Mouse (Mus musculus) kidney, embryonic 15.5 days (tissue): ENCODE results near the gene Sfi1. TPM values are rescaled to one million over a fixed set of nuclear protein-coding genes. Genes with fewer than 3 reads are reported as not detected.
"Not testable (repeated sequence)": the region's sequence is repeated elsewhere in the genome, so short reads cannot be mapped to it uniquely, and the experiment has no call there.

ENCODE experiments used
- ATAC-seq: fragments of 200-750 bp; cut with Nextera tagmentation; replicated peaks from 2 replicates; pipeline ENCODE4 v1.8.0; 2017; ENCODE audit warnings: moderate TSS enrichment; ENCODE audit not compliant: low FRiP score
- H3K27ac ChIP-seq: fragments of 300-500 bp; sonication (generic); 2 replicates; pipeline ENCODE4 v1.5.1; 2015; ENCODE audit warnings: mild to moderate bottlenecking, inconsistent platforms
- H3K27me3 ChIP-seq: fragments of 300-500 bp; sonication (generic); 2 replicates; pipeline ENCODE4 v1.6.1; 2015; ENCODE audit warnings: inconsistent platforms
- H3K36me3 ChIP-seq: fragments of 300-500 bp; sonication (generic); 2 replicates; pipeline ENCODE4 v1.6.1; 2015; ENCODE audit warnings: inconsistent platforms
- H3K4me1 ChIP-seq: fragments of 300-500 bp; sonication (generic); 2 replicates; pipeline ENCODE4 v1.6.1; 2015; ENCODE audit warnings: inconsistent platforms
- H3K4me2 ChIP-seq: fragments of 300-500 bp; sonication (generic); 2 replicates; pipeline ENCODE4 v1.6.1; 2015; ENCODE audit warnings: moderate library complexity, mild to moderate bottlenecking, inconsistent platforms
- H3K4me3 ChIP-seq: fragments of 300-500 bp; sonication (generic); replicated peaks from 2 replicates; pipeline ENCODE4 v1.5.1; 2015; ENCODE audit warnings: mild to moderate bottlenecking, inconsistent platforms
- H3K9ac ChIP-seq: fragments of 300-500 bp; sonication (generic); 2 replicates; pipeline ENCODE4 v1.6.1; 2015; ENCODE audit warnings: mild to moderate bottlenecking, inconsistent platforms
- H3K9me3 ChIP-seq: fragments of 300-500 bp; sonication (generic); replicated peaks from 2 replicates; pipeline ENCODE4 v1.6.1; 2016; ENCODE audit warnings: inconsistent platforms
- WGBS: fragments of 180-500 bp; shearing (Covaris S2); methylation state at CpG from one replicate; pipeline ENCODE4 v1.1.7; 2015; ENCODE audit warnings: mixed read lengths; 5-methylcytosine and 5-hydroxymethylcytosine counted together
- polyA plus RNA-seq: library from polyadenylated mRNA; unstranded; fragments of >200 nt; fragmentation: Nextera tagmentation; extraction: Ambion mirVana; gene quantifications from 2 replicates; pipeline ENCODE4 v1.2.1, GENCODE M21; 2015

Sfi1 gene
- polyA plus RNA-seq, 1 experiment from 2014 or later = 12.9 TPM

DNA sequence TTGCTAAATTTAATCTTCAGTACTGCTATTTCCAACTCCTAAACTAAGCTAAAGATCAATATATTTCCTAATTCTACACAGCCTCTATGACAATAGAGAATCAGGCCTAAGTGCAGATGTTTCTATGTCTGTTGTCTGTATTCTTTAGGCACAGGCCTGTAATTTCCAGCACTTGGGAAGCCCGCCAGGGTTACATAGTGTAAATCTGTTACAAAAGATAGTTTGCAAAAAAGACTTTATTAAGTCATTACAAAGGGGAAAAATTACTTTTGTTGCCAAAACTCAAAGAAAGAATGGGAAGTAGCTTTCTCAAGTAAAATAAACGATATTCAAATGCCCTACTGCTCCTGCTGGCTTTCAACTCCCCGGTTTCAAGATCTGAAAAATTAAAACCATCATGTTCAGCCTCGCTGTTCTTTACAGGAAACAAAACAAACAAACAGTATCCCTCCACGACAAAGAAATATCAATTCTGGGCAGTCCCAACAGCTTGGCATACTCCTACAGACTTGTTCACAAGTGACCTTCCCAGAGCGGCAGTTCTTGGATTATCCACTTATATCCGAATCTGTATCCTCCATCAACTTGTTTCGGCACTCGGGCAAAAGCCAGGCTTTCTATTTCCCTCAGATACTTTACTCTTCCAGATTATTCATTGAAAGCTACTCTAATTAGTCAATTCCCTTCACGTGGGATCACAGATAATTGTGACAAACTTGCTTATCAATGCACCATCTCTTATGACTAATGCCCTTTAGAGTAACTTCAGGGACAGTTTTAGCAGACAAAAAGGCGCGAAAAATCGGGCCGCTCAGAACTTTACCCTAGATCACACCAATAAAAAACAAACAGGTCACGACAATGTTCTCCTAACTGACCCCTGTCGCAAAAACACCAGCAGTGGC, 8.3 kb upstream of the Sfi1 start:
- Histone ChIP-seq H3K9ac (peak overlapping the region; percentile 0; the same call in 1 of the 2 replicates), H3K4me1 (peaks cover 7% of the 10 kb centered on the region), H3K27ac (0 out of 2 replicates have a peak overlapping the region, but pooled peaks have one; percentile 25), H3K4me3 (peak overlapping the region; percentile 44), H3K9me3 (no peaks in the 10 kb centered on the region), H3K36me3 (peaks cover 20% of the 10 kb centered on the region), H3K4me2 (peak overlapping the region; percentile 24), H3K27me3 (no peaks in the 10 kb centered on the region)
- no peak for ATAC-seq
- 7% methylated on average over 16 of the region's 16 CpGs for WGBS

- H3K9ac ChIP-seq, H3K4me1 ChIP-seq, H3K27ac ChIP-seq, ATAC-seq, H3K4me2 ChIP-seq, H3K9me3 ChIP-seq, H3K4me3 ChIP-seq, H3K27me3 ChIP-seq: not testable (repeated sequence)
- H3K36me3 ChIP-seq = peaks cover 10% of the 10 kb centered on the region
- 93% methylated on average over 7 of the region's 7 CpGs for WGBS
Measured at GRCm38 (mm10) chr11:3200636-3201035, 7.4 kb upstream of the Sfi1 start.

DNA sequence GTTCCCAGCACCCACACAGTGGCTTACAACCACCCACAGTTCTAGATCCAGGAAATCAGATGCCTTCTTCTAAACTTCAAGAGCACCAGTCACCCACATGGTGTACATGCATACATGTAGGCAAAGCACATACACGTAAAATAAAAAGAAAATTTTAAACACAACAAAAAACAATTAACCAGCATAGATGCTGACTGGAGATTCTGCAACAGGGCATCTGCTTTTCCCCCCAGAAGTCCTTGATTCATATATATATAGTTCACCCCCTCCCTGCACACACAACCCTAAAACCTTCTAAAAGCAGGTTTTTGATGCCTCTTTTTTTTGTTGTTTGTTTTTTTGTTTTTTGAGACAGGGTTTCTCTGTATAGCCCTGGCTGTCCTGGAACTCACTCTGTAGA, 10.6 kb downstream of the Sfi1 start:
- not testable (repeated sequence) for H3K4me3 ChIP-seq, H3K36me3 ChIP-seq, H3K27ac ChIP-seq, H3K4me1 ChIP-seq, H3K27me3 ChIP-seq, ATAC-seq, H3K9ac ChIP-seq, H3K4me2 ChIP-seq
- H3K9me3 ChIP-seq = peaks cover 11% of the 10 kb centered on the region
- 83% methylated on average over 1 of the region's 1 CpGs for WGBS

DNA sequence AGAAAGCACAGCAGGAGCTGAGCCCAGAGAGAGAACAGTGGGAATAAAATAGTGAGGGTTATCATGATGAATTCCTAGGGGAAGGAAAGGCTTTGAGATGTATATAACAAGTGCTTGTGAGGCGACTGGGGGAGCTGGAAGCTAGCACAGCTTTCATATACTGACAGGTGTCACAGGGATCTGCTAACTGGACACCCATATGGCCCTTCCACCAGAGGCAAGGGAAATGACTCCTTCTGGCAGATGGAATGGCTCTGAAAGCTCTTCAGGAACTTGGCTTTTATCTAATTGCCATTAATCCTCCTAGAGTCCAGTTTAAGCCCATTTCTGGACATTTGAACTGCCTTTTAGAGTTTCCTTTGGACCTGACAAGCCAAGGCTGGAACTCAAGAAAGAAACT, 11.3 kb downstream of the Sfi1 start:
- not testable (repeated sequence) for H3K27me3 ChIP-seq, H3K36me3 ChIP-seq, H3K27ac ChIP-seq, H3K4me3 ChIP-seq, ATAC-seq, H3K4me2 ChIP-seq, H3K9ac ChIP-seq, H3K4me1 ChIP-seq
- H3K9me3 ChIP-seq = peaks cover 11% of the 10 kb centered on the region
- WGBS = 61% methylated on average over 1 of the region's 1 CpGs

DNA sequence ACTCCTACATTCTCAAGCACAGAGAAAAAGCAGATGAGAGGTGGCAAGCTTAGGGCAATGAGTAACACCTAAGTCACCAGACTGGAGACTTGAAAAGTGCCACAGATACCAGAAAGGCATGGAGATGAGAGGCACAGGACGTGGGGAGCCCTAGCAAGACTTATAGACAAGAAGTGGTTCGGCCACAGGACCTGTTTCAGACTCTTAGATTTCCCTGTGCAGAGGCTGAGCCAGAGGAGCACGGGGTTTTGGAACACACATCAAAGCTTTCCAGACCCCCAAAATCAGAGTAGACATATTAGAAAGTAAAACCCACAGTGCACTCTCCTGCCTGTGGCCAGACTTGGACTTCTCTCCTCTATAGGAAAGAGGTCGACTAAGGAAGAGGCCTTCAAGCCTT, 12.0 kb downstream of the Sfi1 start:
- H3K4me3 ChIP-seq = not testable (repeated sequence)

GRCm38 (mm10) chr11:3180510-3181160, 12.6 kb downstream of the Sfi1 start:
- H3K9ac ChIP-seq, H3K36me3 ChIP-seq, ATAC-seq, H3K4me3 ChIP-seq, H3K4me2 ChIP-seq, H3K27ac ChIP-seq, H3K27me3 ChIP-seq, H3K4me1 ChIP-seq: not testable (repeated sequence)
- peaks cover 11% of the 10 kb centered on the region for H3K9me3 ChIP-seq
- WGBS = 72% methylated on average over 6 of the region's 6 CpGs

More for the DNA sequence above, 12.0 kb downstream of the Sfi1 start:
- H3K4me2 ChIP-seq, H3K9ac ChIP-seq, ATAC-seq, H3K36me3 ChIP-seq, H3K27ac ChIP-seq, H3K4me1 ChIP-seq, H3K27me3 ChIP-seq: not testable (repeated sequence)
- 55% methylated on average over 4 of the region's 4 CpGs for WGBS
- H3K9me3 ChIP-seq = peaks cover 11% of the 10 kb centered on the region

DNA sequence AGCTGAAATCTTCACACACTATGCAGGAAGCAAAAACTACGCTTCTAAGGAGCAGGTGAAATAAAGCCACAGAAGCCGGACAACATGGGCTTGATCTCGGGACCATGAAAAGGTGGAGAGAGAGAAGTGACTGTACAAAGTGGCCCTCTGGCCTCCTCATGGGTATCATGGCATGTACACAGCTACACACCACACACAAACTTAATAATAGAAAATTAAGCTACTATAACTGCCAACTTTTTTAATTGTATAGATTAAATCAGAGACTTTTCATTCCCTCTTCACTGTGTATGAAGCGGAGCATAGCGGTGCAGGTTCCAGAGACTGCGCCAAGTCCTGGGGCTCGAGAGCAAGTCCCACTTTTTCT, 13.6 kb downstream of the Sfi1 start:
- WGBS = 80% methylated on average over 7 of the region's 7 CpGs
- H3K9me3 ChIP-seq = peaks cover 11% of the 10 kb centered on the region
- ATAC-seq, H3K36me3 ChIP-seq, H3K4me3 ChIP-seq, H3K9ac ChIP-seq, H3K27ac ChIP-seq, H3K4me1 ChIP-seq, H3K27me3 ChIP-seq, H3K4me2 ChIP-seq: not testable (repeated sequence)

GRCm38 (mm10) chr11:3178968-3179725, 14.1 kb downstream of the Sfi1 start:
- H3K27ac ChIP-seq, H3K4me3 ChIP-seq, H3K4me1 ChIP-seq, ATAC-seq, H3K4me2 ChIP-seq, H3K36me3 ChIP-seq, H3K9ac ChIP-seq, H3K27me3 ChIP-seq: not testable (repeated sequence)
- H3K9me3 ChIP-seq = peaks cover 11% of the 10 kb centered on the region
- 84% methylated on average over 6 of the region's 6 CpGs for WGBS

GRCm38 (mm10) chr11:3173425-3174318, 19.6 kb downstream of the Sfi1 start:
- not testable (repeated sequence) for H3K36me3 ChIP-seq, H3K4me3 ChIP-seq, H3K4me2 ChIP-seq, H3K27ac ChIP-seq, H3K4me1 ChIP-seq, H3K9ac ChIP-seq, H3K27me3 ChIP-seq
- H3K9me3 ChIP-seq = peaks cover 14% of the 10 kb centered on the region
- peak; percentile 56 for ATAC-seq
- WGBS = 84% methylated on average over 11 of the region's 11 CpGs

- not testable (repeated sequence) for H3K36me3 ChIP-seq, ATAC-seq, H3K9ac ChIP-seq, H3K4me2 ChIP-seq, H3K4me1 ChIP-seq, H3K4me3 ChIP-seq, H3K27me3 ChIP-seq, H3K27ac ChIP-seq
- WGBS = 52% methylated on average over 5 of the region's 6 CpGs
- H3K9me3 ChIP-seq = peaks cover 17% of the 10 kb centered on the region
Measured at GRCm38 (mm10) chr11:3172526-3172925, 20.7 kb downstream of the Sfi1 start.

- H3K27me3 ChIP-seq, H3K4me2 ChIP-seq: not testable (repeated sequence)
Measured at GRCm38 (mm10) chr11:3171931-3172330, 21.3 kb downstream of the Sfi1 start.

More at GRCm38 (mm10) chr11:3171931-3172330, 21.3 kb downstream of the Sfi1 start:
- not testable (repeated sequence) for H3K36me3 ChIP-seq, H3K9ac ChIP-seq, H3K4me3 ChIP-seq, H3K27ac ChIP-seq, H3K4me1 ChIP-seq, ATAC-seq
- 71% methylated on average over 1 of the region's 1 CpGs for WGBS
- H3K9me3 ChIP-seq = peaks cover 19% of the 10 kb centered on the region
